Mouse (Mus musculus) central nervous system, embryonic 11.5 days (tissue): ENCODE data around the gene Gtf3c3. TPM values are rescaled to one million over a fixed set of nuclear protein-coding genes. Genes with fewer than 3 reads are reported as not detected.

Experiments
- polyA plus RNA-seq: library from polyadenylated mRNA; depleted of rRNA; stranded (reverse); fragments of >200 nt; gene quantifications from 2 replicates; pipeline ENCODE4 v1.2.3, GENCODE M21; 2012; rRNA removed

Gene Gtf3c3
- polyA plus RNA-seq: 21.9 and 24.7 TPM in 2 replicates

DNA sequence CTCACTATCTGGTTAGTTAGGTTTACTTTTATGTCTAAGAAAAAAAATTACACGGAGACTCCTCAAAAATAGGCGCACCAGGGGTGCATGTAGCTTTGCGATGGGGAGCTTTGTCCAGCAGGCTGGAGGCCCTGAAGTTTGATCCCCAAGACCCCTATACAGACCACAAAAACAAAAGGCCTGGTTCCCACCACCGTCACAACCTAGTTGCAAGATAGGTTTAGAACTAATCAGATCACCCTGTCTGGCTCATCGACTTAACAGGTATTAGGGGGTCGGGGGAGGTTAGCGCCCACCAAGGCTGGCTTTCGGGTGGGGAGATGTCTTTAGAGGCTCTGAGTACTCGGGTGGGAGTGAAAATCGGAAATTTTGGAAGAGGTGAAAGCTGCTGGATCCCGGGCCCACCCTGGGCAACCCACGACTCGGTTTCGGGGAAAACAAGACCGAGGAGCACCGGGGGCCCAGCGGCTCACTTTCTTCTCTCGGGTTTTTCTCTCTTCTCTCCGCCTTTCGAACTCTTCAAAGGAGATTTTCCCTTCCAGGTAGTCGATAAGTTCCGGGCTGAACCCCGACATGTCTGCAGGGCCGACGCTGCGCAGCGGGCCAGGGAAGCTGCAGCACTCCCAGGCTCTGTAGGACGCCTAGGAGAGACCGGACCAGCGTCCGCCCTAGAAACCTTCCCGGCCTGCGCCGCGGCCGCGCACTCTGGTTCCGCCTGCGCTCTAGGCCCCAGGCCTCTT lies at the start of gene Gtf3c3:
TSS of gene Gtf3c3 (minus strand) at position 632 of the 740 bp plus-strand sequence.

Other genes starting within 250 kb of the Gtf3c3 start
- gene Hecw2, start 243.8 kb downstream of the Gtf3c3 start, polyA plus RNA-seq: 1.5 and 2.8 TPM in 2 replicates
- 1.2 and 2.2 TPM in 2 replicates for gene Ccdc150, start 188.3 kb downstream of the Gtf3c3 start, polyA plus RNA-seq
- 5.1 and 7.5 TPM in 2 replicates for gene Pgap1, start 118.7 kb upstream of the Gtf3c3 start, polyA plus RNA-seq